Mouse (Mus musculus): ENCODE results near the gene Glb1l. TPM values are rescaled to one million over a fixed set of nuclear protein-coding genes. Genes with fewer than 3 reads are reported as not detected.
"Not testable (repeated sequence)": the region's sequence is repeated elsewhere in the genome, so short reads cannot be mapped to it uniquely, and the experiment has no call there.

The Glb1l gene
- total RNA-seq, 2 experiments from 2014 or later, result 12.7 to 15.6 TPM

DNA sequence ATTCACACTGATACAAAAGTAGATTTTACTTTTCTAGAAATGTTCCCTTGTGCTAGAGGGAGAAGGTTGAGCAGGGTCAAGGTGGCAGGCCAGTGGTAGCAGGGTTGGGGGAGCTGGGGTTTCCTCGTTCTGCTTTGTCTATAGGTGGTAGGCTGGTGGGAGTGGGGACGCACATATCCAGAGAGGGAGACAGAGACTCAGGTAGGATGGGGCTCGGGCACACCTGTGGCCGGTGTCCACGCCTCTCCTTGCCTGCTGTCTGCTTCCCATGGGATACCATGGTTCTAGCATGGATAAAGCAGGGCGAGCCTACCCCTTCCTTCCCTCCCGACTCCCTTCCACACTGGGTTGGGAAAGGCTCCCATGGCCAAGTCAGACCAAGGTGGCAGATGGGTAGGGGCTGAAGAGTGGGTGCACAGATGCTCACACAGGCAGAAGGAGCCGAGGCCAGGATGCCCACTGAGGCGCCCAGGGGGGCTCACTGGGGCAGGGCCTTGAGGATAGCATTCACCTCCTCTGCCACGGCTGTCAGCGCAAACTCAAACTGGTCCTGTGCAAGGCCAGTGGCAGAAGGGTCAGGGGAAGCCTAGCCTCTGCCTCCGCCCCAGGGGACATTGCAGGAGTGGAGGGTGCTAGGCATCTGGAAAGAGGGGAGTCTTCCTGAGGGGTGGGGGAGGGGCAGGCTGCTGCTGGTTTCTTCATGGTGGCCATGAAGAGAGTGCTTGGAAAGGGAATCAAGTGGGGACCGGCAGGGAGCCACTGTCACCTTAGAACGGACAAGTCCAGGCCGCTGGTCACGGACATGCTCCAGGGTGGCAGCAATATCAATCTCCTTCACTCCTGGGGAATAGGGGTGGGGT lies 36.7 kb upstream of the Glb1l start:
- Histone ChIP-seq H3K27ac (peak overlapping the region; percentile 48; the same call in 1 of the 2 replicates), H3K4me3 (no peak overlapping the region)
- intact Hi-C loops (cut with DNase I), result no loop called here
- no peak for DNase-seq (ENCODE audit: extremely low spot score in 1 of 2, low spot score in 2 of 2)
- no peak for TF ChIP-seq CTCF (IDR thresholded peaks at IDR 0.05)

DNA sequence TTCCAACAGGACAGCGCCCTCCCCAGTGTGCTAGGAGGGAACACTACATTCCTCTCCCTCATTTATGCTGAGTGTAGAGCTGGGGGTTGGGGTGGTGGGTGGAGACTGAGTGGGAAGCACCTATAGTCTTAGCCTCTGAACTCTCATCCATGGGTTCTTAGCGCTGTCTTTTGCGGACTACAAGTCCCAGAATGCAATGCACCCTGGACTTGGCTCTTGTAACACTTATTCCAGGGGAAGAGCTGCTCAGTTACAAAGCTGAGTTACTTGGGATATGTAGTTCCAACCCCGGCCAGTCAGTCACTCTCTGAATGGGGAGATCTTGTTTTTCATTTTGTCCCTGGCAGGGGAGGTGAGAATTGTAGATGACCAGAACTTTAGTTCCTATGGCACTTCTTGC lies 34.2 kb upstream of the Glb1l start:
- TF ChIP-seq CTCF (IDR thresholded peaks at IDR 0.05), result no peak
- no peak overlapping the region for H3K4me3 ChIP-seq
- DNase-seq (ENCODE audit: extremely low spot score in 1 of 2, low spot score in 2 of 2), result no peak
- intact Hi-C loops (cut with DNase I), result no loop called here
- peak overlapping the region; percentile 87 for H3K27ac ChIP-seq

DNA sequence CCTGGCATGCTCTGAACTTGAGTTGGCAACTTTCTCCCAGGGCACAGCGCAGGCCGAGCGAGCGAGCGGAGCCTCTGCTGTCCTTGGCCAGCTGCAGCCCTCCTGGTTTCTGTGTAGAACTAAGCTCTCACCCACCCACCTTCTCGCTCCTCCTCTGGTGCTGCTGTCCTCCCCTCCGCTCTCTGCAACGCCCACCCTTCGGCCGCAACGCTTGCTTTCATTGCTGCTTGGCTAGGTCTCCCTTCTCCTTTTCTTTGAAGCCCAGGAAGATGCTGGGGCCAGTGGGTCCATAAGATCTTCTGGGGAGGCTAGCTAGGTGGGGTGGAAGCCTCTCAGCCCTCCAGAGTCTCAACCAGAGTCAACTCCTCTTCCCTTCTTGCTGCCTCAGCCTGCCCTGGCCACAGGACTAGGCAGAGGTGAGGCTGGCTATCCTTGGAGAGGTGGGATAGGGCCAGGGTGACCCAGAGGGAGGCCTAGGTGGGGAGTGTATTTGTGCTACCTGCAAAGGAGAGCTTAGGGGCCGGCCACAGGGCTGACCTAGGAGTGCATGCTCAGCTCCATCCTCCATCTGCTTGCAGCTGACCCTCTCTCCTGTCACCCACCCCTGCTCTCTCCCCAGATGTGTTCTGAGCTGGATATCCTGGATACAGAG lies 33.7 kb upstream of the Glb1l start:
- Histone ChIP-seq H3K4me3 (no peak overlapping the region), H3K27ac (peak overlapping the region; percentile 87)
- no peak for TF ChIP-seq CTCF (IDR thresholded peaks at IDR 0.05)
- DNase-seq (ENCODE audit: extremely low spot score in 1 of 2, low spot score in 2 of 2), result no peak
- intact Hi-C loops (cut with DNase I), result no loop called here

DNA sequence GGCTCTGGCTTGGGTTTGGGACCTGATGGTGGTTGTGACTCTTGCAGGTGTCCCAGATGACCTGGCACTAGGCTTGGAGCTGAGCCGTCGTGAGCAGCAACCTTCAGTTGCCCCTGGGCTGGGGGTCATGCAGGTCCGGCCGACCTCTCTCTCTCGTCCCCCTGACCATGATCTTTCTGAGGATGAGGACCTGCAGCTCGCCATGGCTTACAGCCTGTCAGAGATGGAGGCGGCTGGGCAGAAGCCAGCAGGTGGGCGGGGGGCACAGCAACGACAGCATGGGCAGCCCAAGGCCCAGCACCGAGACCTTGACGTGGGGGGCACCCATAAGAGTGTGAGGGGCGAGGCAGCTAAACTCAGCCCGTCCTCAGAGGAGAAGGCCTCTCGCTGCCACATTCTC lies 32.8 kb upstream of the Glb1l start:
- TF ChIP-seq CTCF (IDR thresholded peaks at IDR 0.05), result no peak
- H3K27ac ChIP-seq, result peak overlapping the region; percentile 87; the same call in 1 of the 2 replicates
- intact Hi-C loops (cut with DNase I), result no loop called here
- DNase-seq (ENCODE audit: extremely low spot score in 1 of 2, low spot score in 2 of 2), result no peak
- H3K4me3 ChIP-seq, result no peak overlapping the region

DNA sequence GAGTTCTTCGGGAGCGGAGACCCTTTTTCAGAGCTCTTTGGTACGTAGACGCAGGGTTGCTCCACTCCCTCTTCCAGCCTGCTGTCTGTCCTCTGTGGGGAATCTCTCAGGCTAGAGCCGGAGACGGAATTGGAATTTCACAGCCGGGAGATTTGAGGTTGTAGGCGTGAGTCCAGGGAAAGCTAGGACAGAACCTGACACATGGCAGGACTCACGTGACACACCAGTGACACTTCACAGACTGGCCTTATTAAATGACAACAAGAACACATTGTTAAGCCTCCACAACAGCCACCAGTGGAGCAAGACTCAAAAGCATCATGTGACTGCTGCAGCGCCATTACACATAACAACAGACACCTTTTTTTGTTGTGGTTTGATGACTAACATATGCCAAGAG lies 29.0 kb upstream of the Glb1l start:
- Histone ChIP-seq H3K27ac (peak overlapping the region; percentile 77), H3K4me3 (no peak overlapping the region)
- TF ChIP-seq CTCF (IDR thresholded peaks at IDR 0.05), result no peak
- intact Hi-C loops (cut with DNase I), result no loop called here
- no peak for DNase-seq (ENCODE audit: extremely low spot score in 1 of 2, low spot score in 2 of 2)

DNA sequence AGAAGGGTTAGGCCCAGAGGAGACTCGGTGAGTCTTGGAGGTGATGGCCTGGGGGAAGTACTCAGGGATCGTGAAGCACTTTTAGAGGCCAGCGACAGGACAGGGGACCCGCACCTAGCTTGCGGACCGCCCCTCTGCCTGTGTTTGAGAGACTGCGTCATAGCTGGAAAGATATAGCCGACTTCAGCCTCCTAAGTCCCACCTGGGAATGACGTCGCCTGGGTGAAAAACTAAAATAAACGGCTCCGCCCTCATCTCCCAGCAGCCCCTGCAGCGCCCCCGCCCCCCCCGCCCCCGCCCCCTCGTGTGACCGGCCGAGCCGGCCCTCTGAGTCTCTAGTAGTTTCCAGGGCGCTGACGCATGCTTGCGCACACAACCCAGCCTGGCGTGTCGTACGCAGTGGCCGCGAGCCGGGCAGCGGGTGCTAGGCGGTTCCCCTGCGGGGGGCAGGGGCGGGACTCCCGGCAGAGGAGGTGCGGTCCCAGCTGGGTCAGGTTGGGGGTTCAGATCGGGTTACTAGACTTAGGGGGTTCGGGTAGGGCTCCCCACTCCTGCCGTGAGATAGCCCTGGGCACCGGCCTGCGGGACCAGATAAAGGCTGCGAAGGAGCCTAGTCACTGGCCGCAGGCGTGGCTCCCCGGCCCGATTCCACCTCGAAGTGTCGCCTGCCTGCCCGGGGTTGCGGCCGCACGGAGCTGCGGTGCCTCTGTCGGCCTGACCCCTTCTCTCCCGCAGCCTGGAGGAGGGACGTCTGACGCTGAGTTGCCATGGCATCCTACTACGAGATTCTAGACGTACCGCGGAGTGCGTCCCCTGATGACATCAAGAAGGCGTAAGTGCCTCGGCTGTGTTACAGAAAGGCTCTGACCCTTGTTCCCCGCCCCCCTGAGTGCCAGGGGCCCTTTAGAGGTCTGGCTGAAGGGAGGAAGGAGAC lies 25.8 kb upstream of the Glb1l start, which contains the start of gene Dnajb2:
Dnajb2 (plus strand) TSS at position 290 of the 934 bp plus-strand sequence.
- DNase-seq (ENCODE audit: extremely low spot score in 1 of 2, low spot score in 2 of 2), result peak; percentile 87 to 88
- no peak for TF ChIP-seq CTCF (IDR thresholded peaks at IDR 0.05)
- peak within 1 kb of the TSS; percentile 100 for H3K27ac ChIP-seq
- peak within 1 kb of the TSS; percentile 59 for H3K4me3 ChIP-seq
- intact Hi-C loops (cut with DNase I), result loop anchor here (1.0 kb wide), 1 partner anchor 17 kb away; the partner anchor contains the start of gene Tuba4a

DNA sequence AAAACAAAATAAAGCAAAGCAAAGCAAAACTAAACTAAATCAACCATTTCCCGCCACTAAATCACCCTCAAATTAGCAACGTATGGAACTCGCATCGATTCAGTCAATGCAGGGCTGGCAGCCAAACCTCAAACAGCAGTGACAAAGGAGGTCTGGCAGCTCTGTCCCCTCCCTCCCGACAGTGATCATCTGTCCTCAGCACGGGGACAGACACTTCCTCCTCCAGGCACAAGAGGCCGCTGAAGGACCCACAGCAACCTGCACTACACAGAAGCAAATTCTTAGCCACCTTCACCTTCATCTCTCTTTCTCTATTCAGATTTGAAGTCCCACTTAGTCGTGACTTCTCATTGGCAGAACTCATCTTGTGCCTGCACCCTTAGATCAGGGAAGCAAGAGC lies 24.0 kb upstream of the Glb1l start:
- DNase-seq (ENCODE audit: extremely low spot score in 1 of 2, low spot score in 2 of 2), result peak; percentile 67 to 70
- TF ChIP-seq CTCF (IDR thresholded peaks at IDR 0.05), result peak; percentile 80
- Histone ChIP-seq H3K4me3 (no peak overlapping the region), H3K27ac (peak overlapping the region; percentile 16; the same call in 1 of the 2 replicates)
- intact Hi-C loops (cut with DNase I), result no loop called here

DNA sequence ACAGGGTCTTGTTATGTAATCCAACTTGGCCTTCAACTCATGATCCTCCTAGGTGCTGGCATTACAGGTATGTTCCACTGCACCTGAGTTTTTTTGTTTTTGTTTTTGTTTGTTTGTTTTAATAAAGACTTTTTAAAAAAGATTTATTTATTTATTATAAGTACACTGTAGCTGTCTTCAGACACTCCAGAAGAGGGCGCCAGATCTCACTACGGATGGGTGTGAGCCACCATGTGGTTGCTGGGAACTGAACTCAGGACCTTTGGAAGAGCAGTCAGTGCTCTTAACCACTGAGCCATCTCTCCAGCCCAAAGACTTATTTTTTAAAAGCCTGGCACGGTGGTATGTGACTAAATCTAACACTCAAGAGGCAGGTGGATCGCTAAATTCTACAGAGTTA lies 21.9 kb upstream of the Glb1l start:
- intact Hi-C loops (cut with DNase I); DNase-seq (ENCODE audit: extremely low spot score in 1 of 2, low spot score in 2 of 2); H3K27ac ChIP-seq; H3K4me3 ChIP-seq: not testable (repeated sequence)
- peak; percentile 17 for TF ChIP-seq CTCF (IDR thresholded peaks at IDR 0.05)

DNA sequence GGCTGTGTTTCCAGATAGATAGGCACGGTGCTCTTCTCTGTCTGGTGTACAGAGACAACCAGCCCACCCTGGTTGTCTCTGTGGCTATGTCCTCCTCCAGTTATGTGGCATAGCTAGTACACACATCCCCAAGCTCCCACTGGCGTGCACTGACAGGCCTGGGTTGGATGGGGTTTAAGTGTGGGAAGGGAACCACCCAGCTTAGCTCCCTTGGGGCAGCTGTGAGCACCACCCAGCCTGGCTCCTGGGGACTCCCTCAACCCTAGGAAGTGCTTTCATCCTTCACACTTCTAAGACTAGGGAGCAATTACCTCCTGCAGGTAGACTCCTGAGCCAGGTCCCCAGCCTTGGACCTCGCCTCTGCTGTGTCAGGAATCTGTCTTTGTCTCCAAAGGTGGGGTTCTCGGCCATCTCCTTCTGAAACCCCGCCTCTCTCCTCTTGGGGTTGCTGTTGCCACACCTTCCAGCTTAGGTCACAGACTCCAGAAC lies 21.1 kb upstream of the Glb1l start, which contains the start of gene A630095N17Rik:
A630095N17Rik (minus strand) TSS at position 439 of the 489 bp plus-strand sequence.
- DNase-seq (ENCODE audit: extremely low spot score in 1 of 2, low spot score in 2 of 2), result no peak
- no peak for TF ChIP-seq CTCF (IDR thresholded peaks at IDR 0.05)
- no peak within 1 kb of the TSS for H3K27ac ChIP-seq
- intact Hi-C loops (cut with DNase I), result no loop called here
- H3K4me3 ChIP-seq, result no peak within 1 kb of the TSS

DNA sequence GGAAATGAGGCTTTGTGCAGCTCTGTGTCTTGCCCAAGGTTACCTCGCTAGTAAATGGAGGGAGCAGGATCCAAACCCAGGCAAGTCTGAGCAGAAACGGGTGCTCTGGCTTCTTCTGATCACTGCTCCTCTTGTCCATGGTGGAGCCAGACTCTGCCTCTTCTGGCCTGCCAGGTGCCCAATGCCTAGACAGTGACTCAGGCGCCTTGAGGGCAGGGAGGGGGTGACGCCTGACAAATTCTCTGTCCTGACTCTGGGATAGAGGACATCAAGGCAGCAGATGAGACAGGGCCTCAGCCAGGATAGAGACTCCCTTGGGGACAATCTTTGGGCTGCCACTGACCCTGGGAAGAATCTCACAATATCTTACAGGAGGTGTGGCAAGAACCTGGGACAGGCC lies 20.6 kb upstream of the Glb1l start:
- TF ChIP-seq CTCF (IDR thresholded peaks at IDR 0.05), result no peak
- no peak overlapping the region for H3K4me3 ChIP-seq
- H3K27ac ChIP-seq, result no peak overlapping the region
- intact Hi-C loops (cut with DNase I), result no loop called here
- no peak for DNase-seq (ENCODE audit: extremely low spot score in 1 of 2, low spot score in 2 of 2)

DNA sequence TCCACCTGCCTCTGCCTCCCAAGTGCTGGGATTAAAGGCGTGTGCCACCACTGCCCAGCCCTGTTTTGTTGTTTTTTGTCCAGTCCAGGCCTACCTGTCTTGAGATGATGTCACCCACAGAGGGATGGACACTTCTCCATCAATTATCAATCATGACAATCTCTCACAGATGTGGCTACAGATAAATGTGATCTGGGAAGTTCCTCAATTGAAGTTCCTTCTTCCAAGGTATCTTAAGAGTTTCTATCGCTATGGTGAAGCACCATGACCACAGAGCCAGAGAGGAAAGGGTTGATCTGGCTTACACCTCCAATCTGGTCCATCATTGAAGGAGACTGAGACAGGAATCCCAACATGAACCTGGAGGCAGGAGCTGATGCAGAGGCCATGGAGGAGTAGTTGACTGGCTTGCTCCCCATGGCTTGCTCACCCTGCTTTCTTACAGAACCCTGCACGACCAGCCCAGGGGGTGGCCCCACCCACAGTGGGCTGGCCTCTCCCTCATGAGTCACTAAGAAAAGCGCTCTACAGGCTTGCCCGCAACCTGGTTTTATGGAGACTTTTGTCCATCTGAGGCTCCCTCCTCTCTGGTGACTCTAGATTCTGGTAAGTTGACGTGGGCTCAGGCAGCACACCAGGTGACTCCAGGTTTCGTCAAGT lies 19.9 kb upstream of the Glb1l start:
- intact Hi-C loops (cut with DNase I), result no loop called here
- DNase-seq (ENCODE audit: extremely low spot score in 1 of 2, low spot score in 2 of 2), result no peak

More for the DNA sequence above, 19.9 kb upstream of the Glb1l start:
- Histone ChIP-seq H3K4me3 (no peak overlapping the region), H3K27ac (no peak overlapping the region)
- TF ChIP-seq CTCF (IDR thresholded peaks at IDR 0.05), result no peak

Data from left cerebral cortex, adult 2 months (tissue).